Mouse (Mus musculus): Measurements from ENCODE around the gene Uggt1.
A peak's percentile ranks its signal among the peaks of the same experiment; 100 is the strongest.

The Uggt1 gene

GRCm38 (mm10) chr1:36244058-36244827, at the start of gene Uggt1:
Gene Uggt1 (minus strand): TSS chr1:36244720.
- peak; percentile 81 for DNase-seq (ENCODE audit: low read depth, low spot score)

DNA sequence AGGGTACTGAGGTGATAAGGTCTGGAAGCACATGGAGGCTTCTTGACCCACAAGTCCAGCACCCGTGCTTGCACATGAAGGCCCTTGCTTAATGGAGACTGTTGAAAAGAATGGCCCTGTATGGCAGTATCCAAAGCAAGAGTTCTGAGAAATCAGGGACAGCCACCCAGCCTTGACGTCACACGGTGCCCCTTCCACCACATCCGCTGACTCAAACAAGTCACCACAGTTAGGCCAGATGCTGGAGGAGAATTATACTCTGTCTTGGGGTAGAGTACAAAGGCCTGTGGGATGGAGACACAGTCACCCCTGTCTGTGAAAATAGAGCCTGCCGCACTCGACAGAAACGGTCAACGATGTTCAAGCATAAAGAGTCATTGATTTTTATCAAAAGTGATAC, 49.0 kb upstream of the Uggt1 start:
- DNase-seq (ENCODE audit: low read depth, low spot score): no peak

DNA sequence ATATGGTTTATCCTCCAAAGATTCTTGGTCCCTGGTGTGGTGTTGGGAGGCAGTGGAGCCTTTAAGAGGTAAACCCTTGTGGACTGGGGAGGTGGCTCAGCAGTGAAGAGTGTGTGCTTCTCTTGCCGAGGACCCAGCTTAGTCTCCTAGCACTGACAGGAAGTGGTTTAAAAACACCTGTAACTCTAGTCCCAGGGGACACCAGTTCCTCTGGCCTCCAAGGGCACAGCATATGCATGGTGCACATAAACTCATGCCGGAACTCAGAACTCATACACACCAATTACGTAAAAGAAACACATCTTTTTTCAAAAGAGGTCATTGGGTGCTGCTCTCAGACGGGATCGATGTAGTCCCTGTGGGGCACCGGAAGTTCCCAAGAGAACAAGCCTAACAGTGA, 37.3 kb upstream of the Uggt1 start:
- DNase-seq (ENCODE audit: low read depth, low spot score): no peak

- no peak for DNase-seq (ENCODE audit: low read depth, low spot score)
These were observed 36.4 kb upstream of the Uggt1 start for GRCm38 (mm10) chr1:36280938-36281337.

- DNase-seq (ENCODE audit: low read depth, low spot score): peak; percentile 40
These were observed 34.7 kb upstream of the Uggt1 start for GRCm38 (mm10) chr1:36279202-36279601.

- peak; percentile 35 for DNase-seq (ENCODE audit: low read depth, low spot score)
These were observed 32.9 kb upstream of the Uggt1 start for GRCm38 (mm10) chr1:36277267-36278060.

GRCm38 (mm10) chr1:36275635-36276389, 31.3 kb upstream of the Uggt1 start:
- DNase-seq (ENCODE audit: low read depth, low spot score): no peak

- no peak for DNase-seq (ENCODE audit: low read depth, low spot score)
These were observed 29.9 kb upstream of the Uggt1 start, which contains the start of gene Neurl3 for GRCm38 (mm10) chr1:36274455-36274854. Gene Neurl3 (minus strand): TSS chr1:36274679.

- DNase-seq (ENCODE audit: low read depth, low spot score): no peak
These were observed 28.8 kb upstream of the Uggt1 start for GRCm38 (mm10) chr1:36273288-36273687.

- no peak for DNase-seq (ENCODE audit: low read depth, low spot score)
These were observed 28.0 kb upstream of the Uggt1 start for GRCm38 (mm10) chr1:36272546-36272945.

DNA sequence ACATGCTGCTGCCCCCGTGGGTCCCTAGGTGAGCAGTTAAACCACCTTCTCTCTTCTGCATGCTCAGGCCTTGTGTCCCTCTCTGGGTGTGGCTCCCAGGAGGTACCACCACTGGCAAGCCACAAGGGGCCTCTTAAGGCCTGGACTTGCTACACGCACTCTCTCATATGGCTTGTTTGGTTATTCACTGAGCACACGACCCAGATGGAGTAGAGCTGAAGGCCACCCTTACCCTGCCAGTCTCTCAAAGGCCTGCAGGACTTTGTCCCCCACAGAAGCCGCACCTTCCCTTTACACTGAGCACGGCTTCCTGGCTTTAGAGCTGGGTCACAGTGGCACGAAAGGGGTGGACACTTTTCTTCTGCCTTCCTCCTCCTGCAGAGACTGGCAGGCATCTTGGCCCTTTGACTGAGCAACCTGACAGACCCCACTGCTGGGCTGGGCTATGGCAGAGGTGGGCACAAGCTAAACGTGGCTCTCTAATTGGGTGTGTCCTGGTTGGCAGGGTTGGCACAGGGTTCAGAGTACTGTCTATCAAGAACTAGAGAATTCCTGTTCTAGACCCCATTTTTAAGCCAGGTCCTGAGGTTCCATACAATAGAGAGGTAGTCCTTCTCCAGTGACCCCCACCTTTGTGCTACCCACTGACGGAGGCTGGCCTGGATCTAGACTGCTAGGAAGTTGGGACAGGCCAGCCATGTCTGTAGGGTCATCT, 27.2 kb upstream of the Uggt1 start:
- no peak for DNase-seq (ENCODE audit: low read depth, low spot score)

DNA sequence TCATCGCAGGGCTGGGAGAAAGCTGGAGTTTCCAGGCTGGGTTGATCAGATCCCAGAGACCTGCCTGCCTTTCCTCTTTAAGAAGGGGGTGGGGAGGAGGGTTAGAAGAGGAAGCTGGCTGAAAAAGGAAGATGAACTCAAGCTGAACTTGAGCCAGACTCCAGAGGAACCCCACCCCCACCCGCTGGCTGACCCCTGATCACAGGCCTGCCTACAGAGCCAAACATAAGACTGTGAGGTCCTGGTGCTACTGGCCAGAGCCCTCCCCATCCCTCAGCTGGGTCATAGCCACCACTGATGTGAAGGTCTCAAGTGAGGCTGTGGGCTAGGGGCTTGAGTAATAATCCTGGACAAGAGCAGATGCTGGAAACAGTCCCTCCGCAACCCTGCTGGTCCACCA, 26.1 kb upstream of the Uggt1 start:
- DNase-seq (ENCODE audit: low read depth, low spot score): no peak

- DNase-seq (ENCODE audit: low read depth, low spot score): no peak
These were observed 24.7 kb upstream of the Uggt1 start for GRCm38 (mm10) chr1:36269121-36269795.

GRCm38 (mm10) chr1:36267595-36267994, 23.1 kb upstream of the Uggt1 start:
- no peak for DNase-seq (ENCODE audit: low read depth, low spot score)

DNA sequence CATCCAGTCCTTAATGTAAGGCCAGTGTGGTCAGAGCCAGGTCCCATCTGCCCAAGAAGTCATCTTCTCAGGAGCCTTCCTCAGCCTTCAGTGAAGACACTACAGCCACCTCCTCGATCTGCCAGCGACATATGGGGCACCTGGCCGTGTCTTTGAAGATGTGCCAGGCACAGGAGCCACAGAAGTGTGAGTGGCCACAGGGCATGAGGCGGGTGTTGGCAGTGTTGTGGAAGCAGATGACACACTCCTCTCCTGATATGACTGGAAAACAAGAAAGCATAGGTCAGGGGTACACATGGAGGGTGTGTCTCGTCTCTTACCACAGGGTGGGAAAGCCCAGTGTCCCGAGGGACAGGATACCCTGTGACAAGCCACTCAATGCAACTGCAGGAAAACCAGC, 21.8 kb upstream of the Uggt1 start:
- no peak for DNase-seq (ENCODE audit: low read depth, low spot score)

DNA sequence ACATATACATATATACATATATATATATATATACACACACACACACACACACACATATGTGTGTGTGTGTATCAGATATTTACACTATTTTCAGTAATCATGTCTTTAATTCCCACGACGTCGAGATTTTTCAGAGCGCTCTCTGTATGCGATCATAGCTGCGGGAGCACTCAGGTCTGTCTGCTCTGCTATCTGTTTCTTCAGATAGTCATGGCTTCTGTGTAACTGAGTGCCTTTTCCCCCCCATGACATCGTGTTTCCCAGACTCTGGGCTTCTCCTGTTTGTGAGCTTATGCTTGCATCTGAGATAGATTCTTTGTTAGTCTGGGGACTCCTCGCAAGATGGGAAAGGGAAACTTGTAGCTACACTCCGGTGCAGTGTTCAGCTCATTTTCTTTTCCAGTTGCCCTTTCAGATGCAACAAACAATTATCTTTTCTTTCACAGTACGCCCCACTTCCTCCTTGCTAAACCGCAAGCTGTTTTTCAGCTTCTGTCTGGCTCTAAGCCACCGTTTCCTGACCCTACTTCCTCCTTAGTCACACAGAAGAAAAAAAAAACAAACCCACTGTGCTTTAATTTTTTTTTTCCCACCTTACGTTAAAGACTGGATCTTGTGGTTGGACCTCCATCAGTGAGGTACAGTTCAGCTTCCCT, 19.4 kb upstream of the Uggt1 start:
- no peak for DNase-seq (ENCODE audit: low read depth, low spot score)

DNA sequence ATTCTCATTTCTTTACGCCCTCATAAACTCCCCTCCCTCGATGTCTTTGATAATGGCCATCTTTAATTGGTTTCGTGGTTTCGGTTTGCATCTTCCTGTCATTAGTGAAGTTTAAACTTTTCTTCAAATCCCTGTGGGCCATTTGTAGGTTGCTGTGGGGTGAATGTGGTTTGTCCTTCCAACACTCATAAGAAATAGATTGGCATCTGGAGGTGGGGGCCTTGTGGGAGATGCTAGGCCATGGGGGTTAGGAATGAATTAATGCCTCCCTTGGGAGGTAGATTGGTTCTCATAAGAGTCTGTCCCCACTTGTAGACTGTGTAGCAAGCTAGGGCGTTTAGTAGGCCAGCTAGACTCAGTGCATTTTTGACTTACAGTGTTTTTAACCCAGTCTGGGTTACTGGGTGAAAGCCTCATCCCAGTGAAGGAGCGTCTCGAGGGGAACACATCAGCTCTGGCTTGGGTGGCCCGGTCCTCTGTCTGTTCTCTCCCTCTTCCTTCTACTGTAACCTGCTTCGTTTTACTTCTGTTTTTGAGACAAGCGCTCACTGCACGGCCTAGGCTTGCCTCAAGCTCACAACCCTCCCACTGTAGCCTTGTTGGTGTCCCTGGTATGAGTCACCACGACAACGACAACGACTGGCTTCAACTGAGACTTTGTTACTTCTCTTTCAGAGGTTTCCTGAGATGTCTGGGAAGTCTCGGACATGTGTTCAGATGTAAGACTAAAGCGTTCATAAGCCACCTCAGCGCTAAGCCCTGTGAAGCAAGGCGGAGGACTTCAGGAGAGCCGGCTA, 17.4 kb upstream of the Uggt1 start:
- no peak for DNase-seq (ENCODE audit: low read depth, low spot score)

DNA sequence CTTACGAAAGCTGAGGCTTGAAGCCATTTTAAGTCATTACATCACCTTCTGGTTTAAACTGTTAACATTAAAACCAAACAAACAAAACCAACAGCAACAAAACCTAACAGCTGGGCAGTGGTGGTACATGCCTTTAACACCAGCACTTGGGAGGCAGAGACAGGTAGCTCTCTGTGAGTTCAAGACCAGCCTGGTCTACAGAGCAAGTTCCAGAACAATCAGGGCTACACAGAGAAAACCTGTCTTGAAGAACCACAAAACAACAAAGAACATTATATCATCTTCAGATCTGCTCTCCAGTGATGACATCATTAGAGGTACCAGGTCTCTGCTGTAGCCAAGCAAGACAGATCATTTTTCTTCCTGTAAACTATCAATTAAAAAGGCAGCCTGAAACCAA, 15.9 kb upstream of the Uggt1 start:
- no peak for DNase-seq (ENCODE audit: low read depth, low spot score)

DNA sequence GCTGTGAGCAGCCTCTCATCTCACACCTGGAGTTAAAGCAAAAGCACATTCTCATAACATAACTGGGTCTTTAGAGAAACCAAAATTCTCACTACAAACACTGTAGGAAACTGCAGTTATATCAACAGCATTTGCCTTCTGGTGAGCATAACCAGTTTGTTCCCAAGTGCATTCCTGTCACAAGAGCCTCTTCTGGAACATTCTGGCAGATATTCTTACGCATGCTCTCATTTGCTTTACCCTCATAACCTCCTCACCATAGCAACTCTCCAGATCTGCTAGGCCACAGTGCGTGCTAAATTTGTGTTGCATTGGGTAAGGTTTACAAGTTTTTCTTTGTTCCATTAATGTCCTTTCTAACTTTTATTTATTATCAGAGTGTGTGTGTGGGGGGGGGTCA, 14.8 kb upstream of the Uggt1 start:
- no peak for DNase-seq (ENCODE audit: low read depth, low spot score)

- DNase-seq (ENCODE audit: low read depth, low spot score): no peak
These were observed 14.1 kb upstream of the Uggt1 start for GRCm38 (mm10) chr1:36258631-36259030.
